1 mouse cellular context compared by ENCODE assay signal in genomic region chr19:5921715-5922114, GRCm38 (mm10).
TF ChIP-seq lines count a peak whose summit lies in the region.

No protein-coding gene starts in this region.

TF ChIP-seq in C2C12, 6 proteins besides CTCF, POLR2A, EP300 and RAD21 (continued from another document):
- TF ChIP-seq MYOD1 (IDR thresholded peaks at IDR 0.05; ENCODE audit: control insufficient read depth, insufficient read length, low read depth): no peak
- no peak for TF ChIP-seq MYOG (IDR thresholded peaks at IDR 0.05; ENCODE audit: control insufficient read depth, extremely low read depth, insufficient read length)
- TF ChIP-seq MAX (IDR thresholded peaks at IDR 0.05): no peak
- no peak for TF ChIP-seq USF1 (IDR thresholded peaks at IDR 0.05; ENCODE audit: low read depth)
